16 mouse cellular contexts compared by ENCODE assay signal in genomic region chr8:105811061-105811460, GRCm38 (mm10). TPM values are rescaled to one million over a fixed set of nuclear protein-coding genes. Genes with fewer than 3 reads are reported as not detected.
DNase-seq lines count a peak whose midpoint lies in the region; ATAC-seq and TF ChIP-seq lines count a peak whose summit lies in the region.
"Had no signal": no experiment of that assay in that cellular context is flagged by ENCODE, and none has a peak within 500 bp of the region (broad histone marks: within the 10 kb centered on the region; RNA-seq: fewer than 3 reads in every experiment).

No protein-coding gene starts in this region.

- H3K4me1 ChIP-seq in megakaryocyte, embryonic 14.5 days = peaks cover 89% of the 10 kb centered on the region
- peaks cover 16% of the 10 kb centered on the region for H3K4me1 ChIP-seq in cerebellum, adult 2 months (ENCODE audit: control insufficient read depth, insufficient read depth, low read length)
- no peaks in the 10 kb centered on the region for H3K4me1 ChIP-seq in hindbrain, embryonic 11.5 days (replicated peaks; ENCODE audit: control insufficient read depth, insufficient read depth, low read length)
- H3K4me1 ChIP-seq: embryonic facial prominence, embryonic 10.5 days; forebrain, embryonic 12.5 days had no signal

- no peak overlapping the region for H3K4me2 ChIP-seq in hindbrain, embryonic 11.5 days (replicated peaks; ENCODE audit: low read depth, low read length)
- H3K4me2 ChIP-seq: forebrain, embryonic 12.5 days; neural tube, embryonic 15.5 days had no signal

- DNase-seq in cerebellum, adult 2 months = peak; percentile 53 to 63
- DNase-seq in gonadal fat pad, adult 2 months (ENCODE audit: low read depth) = peak; percentile 58
- DNase-seq in hindbrain, embryonic 11.5 days (ENCODE audit: low spot score) = no peak
- no peak for DNase-seq in spleen, adult 18-20 months
- DNase-seq in right cerebral cortex, adult 2 months (ENCODE audit: low spot score in 2 of 2) = no peak
- DNase-seq: gastrocnemius, postnatal 10 days; kidney, adult 11 months; left cerebral cortex, postnatal 4 days; lung, postnatal 10 days had no signal

- ATAC-seq in megakaryocyte, adult 5-6 weeks (ENCODE audit: poor library complexity, severe bottlenecking) = no peak
- peak; percentile 56 for ATAC-seq in megakaryocyte-erythroid progenitor cell, adult 5-6 weeks (replicated peaks; ENCODE audit: low FRiP score, low TSS enrichment, poor library complexity, severe bottlenecking)
- ATAC-seq in hindbrain, embryonic 11.5 days (ENCODE audit: low FRiP score) = no peak

- WGBS in cerebellum, adult 2 months = 13% methylated on average over 10 of the region's 10 CpGs
- WGBS in hindbrain, embryonic 11.5 days = 91% methylated on average over 10 of the region's 10 CpGs

- no peaks in the 10 kb centered on the region for H3K27me3 ChIP-seq in megakaryocyte, embryonic 14.5 days (replicated peaks)
- no peaks in the 10 kb centered on the region for H3K27me3 ChIP-seq in cerebellum, adult 2 months (ENCODE audit: control insufficient read depth, insufficient read depth, low read length)
- H3K27me3 ChIP-seq in hindbrain, embryonic 11.5 days (ENCODE audit: control insufficient read depth, insufficient read depth, low read length) = no peaks in the 10 kb centered on the region
- H3K27me3 ChIP-seq: forebrain, embryonic 12.5 days; neural tube, embryonic 15.5 days had no signal

- H3K4me3 ChIP-seq in megakaryocyte, embryonic 14.5 days (replicated peaks) = peak overlapping the region; percentile 64
- H3K4me3 ChIP-seq in cerebellum, adult 2 months (replicated peaks; ENCODE audit: insufficient read depth, low read depth, low read length) = no peak overlapping the region
- no peak overlapping the region for H3K4me3 ChIP-seq in hindbrain, embryonic 11.5 days (ENCODE audit: low read depth, low read length)
- H3K4me3 ChIP-seq: embryonic facial prominence, embryonic 10.5 days; forebrain, embryonic 12.5 days; neural tube, embryonic 15.5 days had no signal

- peak overlapping the region; percentile 77 for H3K27ac ChIP-seq in cerebellum, adult 2 months (ENCODE audit: insufficient read depth, low read length)
- H3K27ac ChIP-seq in hindbrain, embryonic 11.5 days (ENCODE audit: low read depth, low read length) = no peak overlapping the region
- H3K27ac ChIP-seq: embryonic facial prominence, embryonic 10.5 days; forebrain, embryonic 12.5 days; neural tube, embryonic 15.5 days had no signal

- no peak for TF ChIP-seq POLR2A in cerebellum, adult 2 months (IDR thresholded peaks at IDR 0.05; ENCODE audit: borderline replicate concordance, insufficient read depth, low read length)

- H3K36me3 ChIP-seq in megakaryocyte, embryonic 14.5 days (replicated peaks; ENCODE audit: low read length) = peaks cover 83% of the 10 kb centered on the region
- no peaks in the 10 kb centered on the region for H3K36me3 ChIP-seq in hindbrain, embryonic 11.5 days (ENCODE audit: control insufficient read depth, insufficient read depth, low read length)

- H3K9ac ChIP-seq in hindbrain, embryonic 11.5 days (ENCODE audit: low read depth, low read length) = no peak overlapping the region
- H3K9ac ChIP-seq: forebrain, embryonic 12.5 days; neural tube, embryonic 15.5 days had no signal

- TF ChIP-seq CTCF in cerebellum, adult 2 months (IDR thresholded peaks at IDR 0.05; ENCODE audit: borderline replicate concordance, insufficient read depth, low read depth, low read length) = no peak

- no peaks in the 10 kb centered on the region for H3K9me3 ChIP-seq in megakaryocyte, embryonic 14.5 days
- H3K9me3 ChIP-seq in hindbrain, embryonic 11.5 days (ENCODE audit: control insufficient read depth, low read length) = no peaks in the 10 kb centered on the region
- H3K9me3 ChIP-seq: embryonic facial prominence, embryonic 10.5 days; forebrain, embryonic 12.5 days; neural tube, embryonic 15.5 days had no signal

RNA-seq across cellular contexts. Expression of gene Ranbp10, which starts 16.1 kb away (rescaled TPM):
- polyA plus RNA-seq in megakaryocyte, embryonic 14.5 days (2012; ENCODE audit: insufficient read depth, low replicate concordance) = 10.3 and 11.1 TPM in 2 replicates
- 10.2 and 10.5 TPM in 2 replicates for total RNA-seq in megakaryocyte, adult 5-6 weeks (2015)
- 6.4 and 7.0 TPM in 2 replicates for total RNA-seq in megakaryocyte, adult 5-6 weeks (2017)
- polyA plus RNA-seq in cerebellum, adult 2 months (2012; rRNA removed) = 30.5 and 32.1 TPM in 2 replicates
- 20.0 and 20.4 TPM in 2 replicates for polyA plus RNA-seq in gonadal fat pad, adult 2 months (2012; rRNA removed)
- 34.9 and 36.4 TPM in 2 replicates for total RNA-seq in megakaryocyte-erythroid progenitor cell, adult 5-6 weeks (2014; fragmentation: Nextera tagmentation)
- total RNA-seq in megakaryocyte-erythroid progenitor cell, adult 5-6 weeks (2017) = 8.3 and 16.0 TPM in 2 replicates
- polyA plus RNA-seq in hindbrain, embryonic 11.5 days (2014; fragmentation: Nextera tagmentation; extraction: Ambion mirVana) = 13.7 and 17.8 TPM in 2 replicates

RNA-seq across cellular contexts. Expression of gene Tsnaxip1, which starts 16.5 kb away (rescaled TPM):
- polyA plus RNA-seq in megakaryocyte, embryonic 14.5 days (2012; ENCODE audit: insufficient read depth, low replicate concordance) = not detected in 2 replicates
- not detected in 2 replicates for total RNA-seq in megakaryocyte, adult 5-6 weeks (2015)
- total RNA-seq in megakaryocyte, adult 5-6 weeks (2017) = not detected in 2 replicates
- polyA plus RNA-seq in cerebellum, adult 2 months (2012; rRNA removed) = 0.25 and 0.98 TPM in 2 replicates
- 1.1 and 1.2 TPM in 2 replicates for polyA plus RNA-seq in gonadal fat pad, adult 2 months (2012; rRNA removed)
- total RNA-seq in megakaryocyte-erythroid progenitor cell, adult 5-6 weeks (2014; fragmentation: Nextera tagmentation) = not detected in 2 replicates
- total RNA-seq in megakaryocyte-erythroid progenitor cell, adult 5-6 weeks (2017) = not detected in 2 replicates
- polyA plus RNA-seq in hindbrain, embryonic 11.5 days (2014; fragmentation: Nextera tagmentation; extraction: Ambion mirVana) = 1.2 and 1.4 TPM in 2 replicates
- total RNA-seq: gastrocnemius, postnatal 10 days had no signal
- polyA plus RNA-seq: heart, postnatal 0 days had no signal

RNA-seq across cellular contexts. Expression of gene Cenpt, which starts 42.0 kb away (rescaled TPM):
- 22.5 and 23.5 TPM in 2 replicates for polyA plus RNA-seq in megakaryocyte, embryonic 14.5 days (2012; ENCODE audit: insufficient read depth, low replicate concordance)
- 12.4 and 18.3 TPM in 2 replicates for total RNA-seq in megakaryocyte, adult 5-6 weeks (2015)
- 16.7 and 25.0 TPM in 2 replicates for total RNA-seq in megakaryocyte, adult 5-6 weeks (2017)
- polyA plus RNA-seq in cerebellum, adult 2 months (2012; rRNA removed) = 27.8 and 30.8 TPM in 2 replicates
- 18.9 and 23.0 TPM in 2 replicates for polyA plus RNA-seq in gonadal fat pad, adult 2 months (2012; rRNA removed)
- 32.0 and 47.6 TPM in 2 replicates for total RNA-seq in megakaryocyte-erythroid progenitor cell, adult 5-6 weeks (2014; fragmentation: Nextera tagmentation)
- total RNA-seq in megakaryocyte-erythroid progenitor cell, adult 5-6 weeks (2017) = 14.2 and 20.0 TPM in 2 replicates
- polyA plus RNA-seq in hindbrain, embryonic 11.5 days (2014; fragmentation: Nextera tagmentation; extraction: Ambion mirVana) = 55.4 TPM in 2 replicates

RNA-seq across cellular contexts. Expression of gene Thap11, which starts 43.9 kb away (rescaled TPM):
- 12.4 and 38.2 TPM in 2 replicates for polyA plus RNA-seq in megakaryocyte, embryonic 14.5 days (2012; ENCODE audit: insufficient read depth, low replicate concordance)
- total RNA-seq in megakaryocyte, adult 5-6 weeks (2015) = 42.8 and 48.9 TPM in 2 replicates
- 38.5 and 42.6 TPM in 2 replicates for total RNA-seq in megakaryocyte, adult 5-6 weeks (2017)
- 52.0 and 53.5 TPM in 2 replicates for polyA plus RNA-seq in cerebellum, adult 2 months (2012; rRNA removed)
- polyA plus RNA-seq in gonadal fat pad, adult 2 months (2012; rRNA removed) = 44.3 and 46.8 TPM in 2 replicates
- 24.4 and 27.1 TPM in 2 replicates for total RNA-seq in megakaryocyte-erythroid progenitor cell, adult 5-6 weeks (2014; fragmentation: Nextera tagmentation)
- 18.5 and 33.4 TPM in 2 replicates for total RNA-seq in megakaryocyte-erythroid progenitor cell, adult 5-6 weeks (2017)
- polyA plus RNA-seq in hindbrain, embryonic 11.5 days (2014; fragmentation: Nextera tagmentation; extraction: Ambion mirVana) = 60.5 and 66.7 TPM in 2 replicates

RNA-seq across cellular contexts. Expression of gene Nutf2, which starts 49.3 kb away (rescaled TPM):
- 5.8 and 51.6 TPM in 2 replicates for polyA plus RNA-seq in megakaryocyte, embryonic 14.5 days (2012; ENCODE audit: insufficient read depth, low replicate concordance)
- total RNA-seq in megakaryocyte, adult 5-6 weeks (2015) = 103 and 117 TPM in 2 replicates
- 40.9 and 54.5 TPM in 2 replicates for total RNA-seq in megakaryocyte, adult 5-6 weeks (2017)
- polyA plus RNA-seq in cerebellum, adult 2 months (2012; rRNA removed) = 104 and 111 TPM in 2 replicates
- polyA plus RNA-seq in gonadal fat pad, adult 2 months (2012; rRNA removed) = 23.5 and 25.7 TPM in 2 replicates
- total RNA-seq in megakaryocyte-erythroid progenitor cell, adult 5-6 weeks (2014; fragmentation: Nextera tagmentation) = 174 and 237 TPM in 2 replicates
- total RNA-seq in megakaryocyte-erythroid progenitor cell, adult 5-6 weeks (2017) = 29.3 and 101 TPM in 2 replicates
- polyA plus RNA-seq in hindbrain, embryonic 11.5 days (2014; fragmentation: Nextera tagmentation; extraction: Ambion mirVana) = 256 and 278 TPM in 2 replicates

Comparison
In these comparisons a context has a peak if more than half of its experiments do, and no peak if none do; other contexts are left out.
1. DNase-seq: peak in cerebellum, adult 2 months (2 of 2) and gonadal fat pad, adult 2 months (single experiment); none in hindbrain, embryonic 11.5 days (single experiment), spleen, adult 18-20 months (0 of 2) and right cerebral cortex, adult 2 months (0 of 2).